Mouse (Mus musculus) CH12.LX (cell line): Measurements from ENCODE around the gene Snta1. TPM values are rescaled to one million over a fixed set of nuclear protein-coding genes. Genes with fewer than 3 reads are reported as not detected.
A peak's percentile ranks its signal among the peaks of the same experiment; 100 is the strongest.

Experiments used
- DNase-seq: peaks from one replicate; pipeline ENCODE4 v3.0.0-alpha.2; 2013; ENCODE audit errors: extremely low read depth
- H3K27ac ChIP-seq: 2 replicates; pipeline ENCODE4 v1.5.1; 2012; ENCODE audit warnings: low read depth, mild to moderate bottlenecking, control low read depth, moderate library complexity; ENCODE audit not compliant: insufficient read depth
- H3K27me3 ChIP-seq: replicated peaks from 2 replicates; pipeline ENCODE3; 2012; ENCODE audit warnings: inconsistent platforms
- H3K36me3 ChIP-seq, 2 experiments: replicated peaks in 1 of 2; 2 replicates each; pipeline versions ENCODE3 to v1.6.1; 2012; ENCODE audit warnings: inconsistent platforms in 1 of 2, low read length in 1 of 2, mild to moderate bottlenecking in 1 of 2, mixed read lengths in 1 of 2, moderate library complexity in 1 of 2; ENCODE audit not compliant: control insufficient read depth in 1 of 2, insufficient read depth in 1 of 2
- H3K4me1 ChIP-seq, 2 experiments: 2 replicates each; pipeline ENCODE4 v1.6.1; 2012; ENCODE audit warnings: inconsistent platforms in 1 of 2, moderate library complexity in 1 of 2; ENCODE audit not compliant: insufficient read depth in 2 of 2, control insufficient read depth in 1 of 2
- H3K4me2 ChIP-seq: 2 replicates; pipeline ENCODE4 v1.6.1; 2012; ENCODE audit warnings: low read depth, mild to moderate bottlenecking, control low read depth; ENCODE audit not compliant: poor library complexity, insufficient read depth, severe bottlenecking
- H3K4me3 ChIP-seq, 3 experiments: fragments of 150-350 bp in 1 of 3; sonication (generic) in 1 of 3; replicated peaks in 1 of 3; 2 replicates each; pipeline versions ENCODE3 to v1.5.1; 2011 to 2012; ENCODE audit warnings: low read depth in 2 of 3, low read length in 2 of 3, mild to moderate bottlenecking in 2 of 3, moderate library complexity in 2 of 3, control low read depth in 1 of 3, improper control_type of control experiment in 1 of 3, inconsistent platforms in 1 of 3, mixed read lengths in 1 of 3; ENCODE audit not compliant: poor library complexity in 1 of 3
- H3K79me2 ChIP-seq: replicated peaks from 2 replicates; pipeline ENCODE4 v1.6.1; 2012; ENCODE audit warnings: mild to moderate bottlenecking, moderate library complexity; ENCODE audit not compliant: control insufficient read depth, poor library complexity, insufficient read depth, severe bottlenecking; ENCODE audit errors: extremely low read depth
- H3K9ac ChIP-seq: 2 replicates; pipeline ENCODE4 v1.6.1; 2012; ENCODE audit warnings: low read depth, mild to moderate bottlenecking, control low read depth, moderate library complexity; ENCODE audit not compliant: insufficient read depth
- H3K9me3 ChIP-seq: replicated peaks from 2 replicates; pipeline ENCODE3; 2012; ENCODE audit warnings: low read length, inconsistent platforms, mixed read lengths
- BHLHE40 ChIP-seq: IDR thresholded peaks from 2 replicates; pipeline ENCODE4 v1.6.1; 2011; ENCODE audit warnings: mild to moderate bottlenecking, low read depth, low read length, improper control_type of control experiment
- CHD1 ChIP-seq: IDR thresholded peaks from 2 replicates; pipeline ENCODE4 v1.6.1; 2012; ENCODE audit warnings: low read depth, low read length, improper control_type of control experiment, inconsistent platforms
- E2F4 ChIP-seq: IDR thresholded peaks from 2 replicates; pipeline ENCODE4 v1.6.1; 2011; ENCODE audit warnings: low read depth, low read length, improper control_type of control experiment; ENCODE audit not compliant: insufficient replicate concordance
- ELF1 ChIP-seq: IDR thresholded peaks from 2 replicates; pipeline ENCODE4 v1.6.1; 2014; ENCODE audit warnings: low read depth, mild to moderate bottlenecking, inconsistent platforms, low read length, improper control_type of control experiment
- GABPA ChIP-seq: IDR thresholded peaks from 2 replicates; pipeline ENCODE4 v1.6.1; 2012; ENCODE audit warnings: low read depth, low read length, improper control_type of control experiment, inconsistent platforms; ENCODE audit not compliant: insufficient replicate concordance
- HCFC1 ChIP-seq: IDR thresholded peaks from 2 replicates; pipeline ENCODE4 v1.6.1; 2012; ENCODE audit warnings: low read depth, mild to moderate bottlenecking, inconsistent platforms, low read length, improper control_type of control experiment
- IRF4 ChIP-seq: IDR thresholded peaks from 2 replicates; pipeline ENCODE4 v1.6.1; 2014; ENCODE audit warnings: low read depth, mild to moderate bottlenecking, inconsistent platforms, low read length, improper control_type of control experiment
- JUND ChIP-seq: conservative IDR thresholded peaks from 2 replicates; pipeline ENCODE4 v1.6.1; 2011; ENCODE audit warnings: low read depth, low read length, improper control_type of control experiment
- KAT2A ChIP-seq: IDR thresholded peaks from 2 replicates; pipeline ENCODE4 v1.6.1; 2012; ENCODE audit warnings: low read length, improper control_type of control experiment, inconsistent platforms; ENCODE audit not compliant: insufficient replicate concordance
- MAFK ChIP-seq: IDR thresholded peaks from 2 replicates; pipeline ENCODE4 v1.6.1; 2011; ENCODE audit warnings: low read length, improper control_type of control experiment; ENCODE audit not compliant: insufficient replicate concordance
- MAX ChIP-seq: IDR thresholded peaks from 2 replicates; pipeline ENCODE4 v1.6.1; 2011; ENCODE audit warnings: low read length, improper control_type of control experiment
- MAZ ChIP-seq: IDR thresholded peaks from 2 replicates; pipeline ENCODE4 v1.6.1; 2012; ENCODE audit warnings: low read depth, mild to moderate bottlenecking, inconsistent platforms, low read length, improper control_type of control experiment, moderate library complexity
- MEF2A ChIP-seq: IDR thresholded peaks from 2 replicates; pipeline ENCODE4 v1.6.1; 2014; ENCODE audit warnings: low read depth, mild to moderate bottlenecking, inconsistent platforms, low read length, improper control_type of control experiment, borderline replicate concordance
- MXI1 ChIP-seq: IDR thresholded peaks from 2 replicates; pipeline ENCODE4 v1.6.1; 2011; ENCODE audit warnings: mild to moderate bottlenecking, low read depth, low read length, improper control_type of control experiment
- NELFE ChIP-seq: IDR thresholded peaks from 2 replicates; pipeline ENCODE4 v1.6.1; 2011; ENCODE audit warnings: low read depth, low read length, improper control_type of control experiment
- NRF1 ChIP-seq: IDR thresholded peaks from 2 replicates; pipeline ENCODE4 v1.6.1; 2014; ENCODE audit warnings: low read depth, mild to moderate bottlenecking, inconsistent platforms, low read length, improper control_type of control experiment, moderate library complexity
- PAX5 ChIP-seq: IDR thresholded peaks from 2 replicates; pipeline ENCODE4 v1.6.1; 2012; ENCODE audit warnings: low read length, inconsistent platforms, mixed read lengths
- POLR2A ChIP-seq: IDR thresholded peaks from 2 replicates; pipeline ENCODE4 v1.6.1; 2011; ENCODE audit warnings: low read depth, mild to moderate bottlenecking, improper control_type of control experiment, low read length
- RCOR1 ChIP-seq: conservative IDR thresholded peaks from 2 replicates; pipeline ENCODE4 v1.6.1; 2012; ENCODE audit warnings: low read depth, mild to moderate bottlenecking, inconsistent platforms, low read length, improper control_type of control experiment
- SIN3A ChIP-seq: IDR thresholded peaks from 2 replicates; pipeline ENCODE4 v1.6.1; 2012; ENCODE audit warnings: low read length, improper control_type of control experiment, inconsistent platforms
- TBP ChIP-seq: conservative IDR thresholded peaks from 2 replicates; pipeline ENCODE4 v1.6.1; 2011; ENCODE audit warnings: low read depth, low read length, improper control_type of control experiment
- TCF12 ChIP-seq: IDR thresholded peaks from 2 replicates; pipeline ENCODE4 v1.6.1; 2014; ENCODE audit warnings: low read depth, mild to moderate bottlenecking, inconsistent platforms, low read length, improper control_type of control experiment
- UBTF ChIP-seq: IDR thresholded peaks from 2 replicates; pipeline ENCODE4 v1.6.1; 2012; ENCODE audit warnings: low read depth, mild to moderate bottlenecking, inconsistent platforms, low read length, improper control_type of control experiment, moderate library complexity
- USF1 ChIP-seq: IDR thresholded peaks from 2 replicates; pipeline ENCODE4 v1.6.1; 2014; ENCODE audit warnings: low read depth, mild to moderate bottlenecking, inconsistent platforms, low read length, improper control_type of control experiment
- ZC3H11A ChIP-seq: IDR thresholded peaks from 2 replicates; pipeline ENCODE4 v1.6.1; 2012; ENCODE audit warnings: low read depth, mild to moderate bottlenecking, inconsistent platforms, low read length, improper control_type of control experiment
- ZKSCAN1 ChIP-seq: IDR thresholded peaks from 2 replicates; pipeline ENCODE4 v1.6.1; 2012; ENCODE audit warnings: low read depth, inconsistent platforms, low read length, improper control_type of control experiment, borderline replicate concordance
- ZMIZ1 ChIP-seq: IDR thresholded peaks from 2 replicates; pipeline ENCODE4 v1.6.1; 2012; ENCODE audit warnings: low read depth, mild to moderate bottlenecking, inconsistent platforms, low read length, improper control_type of control experiment
- ZNF384 ChIP-seq: IDR thresholded peaks from 2 replicates; pipeline ENCODE4 v1.6.1; 2012; ENCODE audit warnings: low read depth, low read length, improper control_type of control experiment, inconsistent platforms
- dilution Hi-C: fragments of 300-500 bp; cut with MboI; formaldehyde crosslinking; loops from 2 replicates; pipeline ENCODE4 v1.14.3; 2020; ENCODE audit warnings: low sequenced_read_pairs; ENCODE audit not compliant: extremely low pct_unique_long_range_greater_than_20kb, extremely low pct_ligation_motif_present
- in situ Hi-C: fragments of 300-500 bp; cut with MboI; formaldehyde crosslinking; loops from 3 replicates; pipeline ENCODE4 v1.14.3; 2019; ENCODE audit warnings: low sequenced_read_pairs, low pct_ligation_motif_present, low pct_unique_long_range_greater_than_20kb, mixed read lengths
- polyA plus RNA-seq: library from polyadenylated mRNA; unstranded; fragments of >175 nt; gene quantifications from 2 replicates; pipeline ENCODE4 v1.2.1, GENCODE M21; 2012; ENCODE audit warnings: low read depth; ENCODE audit not compliant: insufficient read length
- total RNA-seq, 2 experiments: library from RNA; depleted of rRNA; stranded (reverse); fragments of 300-350 nt in 1 of 2; fragments of >200 nt in 1 of 2; gene quantifications; 2 replicates each; pipeline ENCODE4 v1.2.3; 2012 to 2014

The Snta1 gene
- total and polyA plus RNA-seq, 3 experiments: 0.33 TPM; not detected in 2

DNA sequence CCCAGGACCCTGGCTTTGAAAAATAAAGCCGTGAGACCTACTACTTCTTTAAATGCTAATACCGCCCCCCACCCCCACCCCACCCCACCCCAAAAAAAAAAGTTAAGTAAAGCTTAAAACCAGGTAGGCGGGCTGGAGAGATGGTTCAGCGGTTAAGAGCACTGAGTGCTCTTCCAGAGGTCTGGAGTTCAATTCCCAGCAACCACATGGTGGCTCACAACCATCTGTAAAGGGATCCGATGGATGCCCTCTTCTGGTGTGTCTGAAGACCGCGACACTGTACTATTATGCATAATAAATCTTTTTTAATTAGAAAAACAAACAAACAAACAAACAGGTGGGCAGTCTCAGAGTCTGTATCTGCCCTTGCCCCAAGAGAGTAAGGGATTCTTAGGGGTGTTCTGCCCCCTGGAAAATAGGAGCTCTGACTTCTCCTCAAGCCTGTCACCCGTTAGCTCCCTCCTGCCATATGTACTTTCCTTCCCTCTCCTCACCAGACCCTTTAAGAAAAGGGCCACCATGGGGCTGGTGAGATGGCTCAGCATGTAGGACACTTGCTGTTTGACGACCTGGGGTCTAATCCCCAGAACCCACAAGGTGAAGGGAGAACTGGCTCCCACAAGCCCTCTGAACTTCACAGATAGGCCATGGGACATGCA is 34.9 kb downstream of the Snta1 start, which contains the start of gene Cdk5rap1:
TSS of gene Cdk5rap1 (minus strand) at position 169 of the 659 bp plus-strand sequence.
- no peak for TF ChIP-seq SIN3A
- TF ChIP-seq CHD1: no peak
- TF ChIP-seq PAX5: no peak
- TF ChIP-seq NRF1: no peak
- no peak for TF ChIP-seq MAX
- no peak for TF ChIP-seq TBP
- no peak for TF ChIP-seq JUND
- no peak for TF ChIP-seq MEF2A
- no peak for TF ChIP-seq USF1
- TF ChIP-seq E2F4: no peak
- no peak for TF ChIP-seq BHLHE40
- no peak for TF ChIP-seq RCOR1
- Histone ChIP-seq H3K36me3 (peaks cover 10 to 27% of the 10 kb centered on the region in 2 experiments), H3K9ac (peak within 1 kb of the TSS; percentile 98), H3K79me2 (0 out of 2 replicates have a peak, but pooled peaks cover 2% of the 10 kb centered on the region), H3K9me3 (no peaks in the 10 kb centered on the region), H3K4me2 (peak within 1 kb of the TSS; percentile 68), H3K27me3 (no peaks in the 10 kb centered on the region), H3K27ac (peak within 1 kb of the TSS; percentile 65), H3K4me3 (peak within 1 kb of the TSS; percentile 86 to 97 (median 96)), H3K4me1 (peaks cover 17 to 55% of the 10 kb centered on the region in 2 experiments)
- dilution Hi-C loops (no loop called here), in situ Hi-C loops (no loop called here)
- no peak for DNase-seq

DNA sequence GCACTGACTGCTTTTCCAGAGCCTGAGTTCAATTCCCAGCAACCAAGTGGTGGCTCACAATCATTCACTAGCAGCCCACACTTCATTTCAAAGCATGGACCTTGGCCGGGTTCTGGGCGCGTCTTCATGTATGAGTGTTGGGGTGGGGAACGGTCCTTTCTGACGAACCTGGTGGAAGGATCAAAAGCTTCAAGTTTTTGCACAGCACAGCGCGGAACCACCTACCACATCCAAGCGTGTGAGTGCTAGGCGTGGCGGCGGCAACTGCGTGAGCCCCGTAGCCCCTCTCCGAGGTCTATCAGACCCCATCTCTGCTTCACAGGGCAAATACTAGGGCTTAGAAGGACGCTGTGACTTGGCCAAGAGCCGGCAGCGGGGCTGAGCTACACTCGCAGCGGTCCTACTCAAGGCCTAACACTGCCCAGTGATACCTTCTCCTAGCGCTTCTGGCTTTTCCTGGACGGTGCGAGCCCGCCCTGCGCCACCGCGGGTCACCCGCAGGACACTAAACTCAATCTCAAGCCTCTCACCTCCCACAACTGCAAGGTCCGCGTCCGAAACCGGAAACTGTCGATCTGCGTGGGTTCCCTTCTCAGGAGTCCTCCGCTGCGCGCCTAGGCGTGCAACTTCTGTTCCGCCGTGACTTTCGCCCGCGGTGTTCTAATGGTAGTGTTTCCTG is 35.6 kb downstream of the Snta1 start:
- Histone ChIP-seq H3K4me2 (peak overlapping the region; percentile 68), H3K9ac (peak overlapping the region; percentile 98), H3K27ac (peak overlapping the region; percentile 65), H3K36me3 (peaks cover 16 to 33% of the 10 kb centered on the region in 2 experiments), H3K9me3 (no peaks in the 10 kb centered on the region), H3K79me2 (0 out of 2 replicates have a peak, but pooled peaks cover 2% of the 10 kb centered on the region), H3K27me3 (no peaks in the 10 kb centered on the region), H3K4me1 (peaks cover 16 to 48% of the 10 kb centered on the region in 2 experiments), H3K4me3 (peak overlapping the region; percentile 86 to 97 (median 96))
- in situ Hi-C loops: no loop called here
- dilution Hi-C loops: no loop called here
- peak; percentile 89 for DNase-seq
- TF ChIP-seq UBTF (peak; percentile 81), PAX5 (no peak), JUND (no peak), ZKSCAN1 (no peak), BHLHE40 (no peak), RCOR1 (peak; percentile 35; the same call in 1 of the 2 replicates), IRF4 (peak; percentile 97), USF1 (no peak), HCFC1 (peak; percentile 94), TCF12 (peak; percentile 97), TBP (peak; percentile 94), MAZ (no peak), MAX (peak; percentile 61), KAT2A (peak; percentile 88; the same call in 1 of the 2 replicates), ZNF384 (no peak; the same call in 1 of the 2 replicates), MXI1 (peak; percentile 89), GABPA (peak; percentile 31; the same call in 1 of the 2 replicates), ELF1 (peak; percentile 76), MAFK (0 out of 2 replicates have a peak, but pooled peaks have one; percentile 20), E2F4 (no peak), NELFE (peak; percentile 95), POLR2A (peak; percentile 98), ZMIZ1 (peak; percentile 89), ZC3H11A (no peak)
